Mouse (Mus musculus) hematopoietic stem cell, adult 5-6 weeks (primary cell): ENCODE measurements around the gene Gdf15. TPM values are rescaled to one million over a fixed set of nuclear protein-coding genes. Genes with fewer than 3 reads are reported as not detected.

Experiments used
- ATAC-seq, 2 experiments: fragments of 125-278 bp in 1 of 2; replicated peaks in 1 of 2; 2 replicates each; pipeline ENCODE4 v1.8.0; 2016 to 2017; ENCODE audit warnings: inconsistent platforms in 2 of 2, mild to moderate bottlenecking in 2 of 2, moderate number of reproducible peaks in 2 of 2, low read depth in 1 of 2, moderate TSS enrichment in 1 of 2; ENCODE audit not compliant: low FRiP score in 2 of 2, poor library complexity in 2 of 2, severe bottlenecking in 2 of 2, insufficient read depth in 1 of 2, low TSS enrichment in 1 of 2
- total RNA-seq: library from RNA; stranded (forward); fragments of 172-1452, 232-1000 nt; gene quantifications from 2 replicates; pipeline ENCODE4 v1.2.3, GENCODE M21; 2017

Gdf15 gene
- total RNA-seq, 1 experiment from 2014 or later = 1.7 TPM

DNA sequence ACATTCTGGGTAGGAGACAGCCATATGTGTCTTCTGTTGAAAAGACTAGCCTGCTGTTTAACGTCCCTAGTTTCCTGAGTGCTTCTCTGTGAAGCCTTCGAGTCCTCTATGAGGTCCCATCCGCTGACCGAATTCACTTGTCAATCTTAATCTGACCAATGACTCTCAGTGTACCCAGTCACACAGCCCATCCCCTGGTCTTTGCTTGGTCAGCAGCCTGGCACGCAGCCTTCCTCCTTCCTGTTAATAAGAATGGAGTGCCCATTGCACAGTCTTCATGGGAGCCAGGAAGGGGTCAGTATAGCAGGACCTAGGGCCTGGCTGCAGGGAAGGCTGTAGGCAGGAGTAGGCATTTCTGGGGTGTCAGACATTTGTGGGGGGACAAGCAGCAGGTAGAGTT, 17.8 kb downstream of the Gdf15 start:
- ATAC-seq = no peak

DNA sequence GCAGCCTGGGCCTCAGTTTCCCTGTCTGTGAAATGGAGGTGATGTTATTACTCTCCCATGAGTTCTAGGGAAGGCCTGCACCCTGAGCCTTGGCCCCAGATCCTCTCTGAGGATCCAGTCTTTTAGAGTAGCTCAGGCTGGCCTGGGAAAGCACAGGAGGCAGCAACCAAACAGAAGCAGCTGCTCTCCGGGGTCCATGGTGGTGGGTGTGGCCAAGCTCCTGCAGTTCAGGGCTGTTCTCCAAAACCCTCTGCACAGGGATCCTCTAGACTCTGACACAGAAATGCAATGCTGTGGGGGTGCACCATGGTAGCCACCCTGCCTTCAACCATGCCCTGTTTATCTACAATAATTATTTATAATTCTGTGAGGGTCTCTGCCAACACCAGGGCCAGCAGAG, 18.5 kb downstream of the Gdf15 start:
- ATAC-seq = no peak

DNA sequence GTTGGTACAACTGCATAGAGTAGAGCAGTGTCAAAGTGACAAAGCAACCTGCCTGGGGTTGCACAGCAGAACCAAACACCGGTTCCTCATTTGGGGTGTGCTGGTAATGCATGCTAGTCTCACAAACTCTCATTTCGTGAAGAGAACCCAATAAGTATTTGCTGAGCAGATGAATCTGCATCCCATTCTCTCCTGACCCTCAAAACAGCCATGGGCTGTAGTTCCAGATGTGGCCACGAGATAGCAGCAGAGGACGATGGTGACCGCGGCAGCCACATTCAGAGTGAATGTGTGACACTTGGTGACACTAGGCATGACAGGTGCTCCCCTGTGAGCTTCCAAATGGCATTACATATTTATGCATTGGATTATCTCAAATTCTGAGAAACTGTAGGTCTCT, 20.4 kb downstream of the Gdf15 start:
- peak; percentile 34 to 38 for ATAC-seq

DNA sequence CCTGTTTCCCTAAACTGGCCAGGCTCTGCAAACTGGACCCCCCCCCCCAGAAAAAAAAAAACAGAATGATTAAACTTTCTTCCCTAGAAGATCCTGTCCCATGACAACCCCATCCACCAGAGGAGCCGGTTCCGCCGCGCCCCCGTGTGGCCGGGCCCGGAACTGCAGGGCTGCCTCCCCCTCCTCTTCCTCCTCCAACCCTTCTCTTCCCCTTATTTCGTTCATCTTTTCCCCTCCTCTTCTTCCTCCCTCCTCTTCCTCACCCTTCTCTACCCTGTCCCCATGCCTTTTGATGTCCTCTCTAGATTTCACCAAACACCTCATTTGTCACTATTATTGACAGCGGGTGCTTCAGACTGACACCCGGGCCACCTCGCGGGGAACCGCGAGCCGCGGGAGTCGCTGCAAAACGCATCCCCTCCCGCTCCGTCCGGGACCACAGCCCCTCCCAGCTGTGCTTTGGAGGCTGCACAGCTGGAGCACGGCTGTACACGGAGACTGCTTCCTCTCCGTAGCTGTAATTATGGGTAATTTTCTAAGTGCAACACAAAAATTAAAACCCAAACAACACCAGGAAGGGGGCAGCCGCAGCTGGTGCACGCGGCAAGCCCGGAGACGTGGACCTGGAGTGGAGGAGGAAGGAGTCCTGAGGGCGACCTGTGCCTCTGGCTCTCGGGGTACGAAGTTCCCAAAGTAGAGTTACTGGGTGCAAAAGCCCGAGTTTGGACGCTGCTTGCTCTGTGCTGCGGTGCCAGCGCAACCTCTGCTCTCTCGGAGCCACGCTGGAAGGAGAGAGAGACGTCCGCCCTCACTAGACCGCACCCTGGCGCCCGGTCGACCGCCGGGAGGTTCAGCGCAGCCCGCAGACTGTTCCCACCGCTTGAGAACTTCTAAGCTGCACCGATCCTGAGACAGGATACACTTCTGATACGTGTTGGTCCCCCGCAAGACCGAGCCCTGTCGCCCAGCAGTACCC, 21.2 kb downstream of the Gdf15 start:
- ATAC-seq = no peak

DNA sequence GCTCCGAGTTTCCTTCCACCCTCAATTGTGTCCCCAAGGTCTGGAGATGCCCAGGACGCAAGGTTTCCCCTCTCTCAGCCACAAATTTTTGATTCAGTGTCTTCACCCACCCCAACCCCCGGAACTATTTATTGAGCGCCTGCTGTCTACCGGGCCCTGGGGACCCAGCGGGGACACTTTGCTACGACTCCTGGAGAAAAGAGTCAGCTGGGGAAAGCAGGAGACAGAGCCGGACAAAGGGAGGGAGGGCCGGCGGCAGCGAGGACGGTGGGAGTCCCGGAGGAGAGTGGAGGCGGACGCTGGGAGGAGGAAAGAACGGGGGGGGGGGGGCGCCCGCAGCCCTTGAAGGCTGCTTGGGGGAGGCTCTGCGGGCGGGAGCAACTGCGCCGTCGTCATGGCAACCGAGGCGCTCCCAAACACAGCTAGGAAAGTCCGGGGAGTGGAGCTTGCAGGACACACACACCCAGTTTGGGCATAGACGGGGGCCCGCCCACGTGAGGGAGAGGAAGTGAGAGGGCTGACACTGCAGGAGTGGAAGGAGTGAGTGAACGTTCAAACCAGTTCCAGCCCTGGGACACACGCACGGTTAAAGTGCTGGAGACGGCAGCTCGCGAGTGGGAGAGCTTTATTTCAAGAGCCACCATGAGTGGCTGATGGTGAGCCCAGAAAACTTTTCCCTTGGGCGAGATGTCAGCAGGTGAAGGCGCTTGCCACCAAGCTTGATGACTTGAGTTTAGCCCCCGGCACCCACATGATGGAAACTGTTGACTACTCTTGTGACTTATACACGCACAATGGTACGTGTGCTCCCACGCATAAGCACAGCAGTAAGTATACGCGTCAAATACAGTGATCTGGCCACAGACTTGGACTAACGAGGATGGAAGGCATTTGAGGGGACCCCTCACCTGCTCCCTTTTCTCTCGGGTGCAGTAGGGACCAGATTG, 22.1 kb downstream of the Gdf15 start:
- ATAC-seq = peak; percentile 57 to 63

DNA sequence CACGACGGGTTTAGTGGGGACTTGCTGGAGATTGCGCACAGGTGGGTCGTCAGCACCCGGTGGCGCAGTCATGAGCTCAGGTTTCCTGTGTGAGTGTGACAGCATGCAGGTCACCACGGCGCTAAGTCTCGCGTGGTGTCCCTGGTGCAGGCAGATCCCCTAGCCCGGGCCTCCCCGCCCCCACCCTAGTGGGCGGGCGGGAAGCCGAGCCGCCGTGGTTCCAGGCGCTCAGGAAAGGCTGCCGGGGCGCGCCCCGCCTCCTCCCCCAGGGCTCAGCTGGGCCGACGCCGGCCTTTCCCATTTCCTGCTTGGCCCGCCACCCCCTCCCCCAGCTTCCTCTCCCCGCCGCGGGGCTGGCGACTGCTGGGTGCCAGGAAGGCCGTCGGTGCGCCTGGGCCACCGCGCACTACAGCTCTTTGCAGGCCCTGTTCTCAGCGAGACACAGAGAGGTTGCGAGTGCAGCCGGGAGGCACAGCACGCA, 22.8 kb downstream of the Gdf15 start:
- ATAC-seq = peak; percentile 9 to 44

DNA sequence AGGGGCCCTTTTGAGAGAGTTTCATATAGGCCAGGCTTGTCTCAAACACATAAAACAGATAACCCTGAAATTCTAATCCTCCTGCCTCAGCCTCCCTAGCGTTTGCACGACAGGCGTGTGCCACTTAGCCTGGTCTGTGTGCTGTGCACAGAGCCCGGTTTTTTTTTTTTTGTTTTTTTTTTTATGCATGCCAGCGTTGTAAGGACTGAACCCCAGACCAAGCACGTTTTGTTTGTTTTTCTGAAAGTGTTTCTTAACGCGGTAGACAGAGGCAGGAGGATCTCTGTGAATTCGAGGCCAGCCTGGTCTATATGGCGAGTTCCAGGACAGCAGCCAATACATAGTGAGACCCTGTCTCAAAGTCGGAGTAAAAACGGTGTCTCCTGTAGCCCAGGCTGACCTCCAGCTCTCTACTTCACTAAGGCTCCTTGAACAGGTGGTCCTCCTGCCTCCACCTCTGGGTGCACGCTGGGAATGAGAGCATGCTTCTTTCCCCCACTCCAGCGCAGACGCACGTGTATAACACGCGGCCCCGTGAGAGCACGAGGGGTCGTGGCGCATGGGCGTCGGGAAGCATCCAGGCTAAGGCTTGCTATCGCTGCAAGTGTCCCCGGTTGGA, 23.4 kb downstream of the Gdf15 start, which contains the start of gene Ssbp4:
Gene Ssbp4, minus strand, starts transcription at position 124 of the 619 bp plus-strand sequence.
- no peak; a peak in 1 of 4 replicates for ATAC-seq

DNA sequence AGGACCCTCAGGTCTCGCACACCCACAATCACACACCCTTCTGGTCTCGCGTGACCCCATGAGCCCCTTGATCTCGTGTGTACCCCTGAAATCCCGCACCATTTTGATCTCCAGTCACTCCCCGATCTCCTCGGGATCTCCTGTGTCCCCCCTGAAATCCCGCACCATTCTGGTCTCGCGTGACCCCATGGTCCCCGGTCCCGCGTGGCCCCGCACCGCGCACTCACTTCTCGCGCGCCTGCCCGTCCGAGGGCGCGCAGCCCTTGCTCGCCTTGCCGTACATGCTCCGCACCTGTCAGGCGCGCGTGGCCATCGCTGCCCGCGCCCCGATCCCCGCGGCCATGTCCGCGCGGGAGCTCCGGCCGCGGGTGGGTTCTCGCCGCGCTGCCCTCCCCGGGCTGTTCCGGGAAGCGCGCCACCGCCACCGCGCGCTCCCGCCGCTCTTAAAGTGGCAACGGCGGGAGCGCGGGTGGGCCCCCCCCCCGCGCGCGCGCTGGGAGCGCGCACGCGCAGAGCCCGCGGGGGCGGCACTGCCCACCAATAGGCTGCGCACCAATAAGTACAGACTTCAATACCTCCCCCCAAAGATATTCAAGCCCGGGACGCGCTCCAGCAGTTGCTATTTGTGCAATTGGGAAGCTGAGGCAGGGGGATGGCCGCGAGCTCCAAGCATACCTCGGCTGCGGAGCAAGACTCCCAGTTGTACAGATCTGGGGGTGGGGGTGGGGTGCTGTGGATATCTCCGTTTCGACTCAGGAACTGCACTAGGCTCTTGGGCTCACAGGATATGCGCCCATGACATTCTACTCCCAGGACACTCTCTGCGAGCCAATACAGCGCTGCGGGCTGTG, 24.1 kb downstream of the Gdf15 start:
- no peak for ATAC-seq

DNA sequence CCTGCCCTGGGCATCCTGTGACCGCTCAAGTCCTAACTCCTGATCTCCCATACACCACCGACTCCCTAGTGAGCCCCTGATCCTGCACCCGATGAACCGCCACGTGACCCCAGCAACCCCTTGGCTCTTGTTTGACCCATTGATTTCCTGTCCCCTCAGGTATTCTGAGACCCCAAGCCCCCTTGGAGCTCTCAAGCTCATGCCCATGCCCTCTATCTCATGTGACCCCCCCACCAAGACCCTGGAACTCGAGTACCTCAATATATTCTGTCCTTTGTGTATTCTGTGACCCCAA, 24.7 kb downstream of the Gdf15 start:
- no peak for ATAC-seq

DNA sequence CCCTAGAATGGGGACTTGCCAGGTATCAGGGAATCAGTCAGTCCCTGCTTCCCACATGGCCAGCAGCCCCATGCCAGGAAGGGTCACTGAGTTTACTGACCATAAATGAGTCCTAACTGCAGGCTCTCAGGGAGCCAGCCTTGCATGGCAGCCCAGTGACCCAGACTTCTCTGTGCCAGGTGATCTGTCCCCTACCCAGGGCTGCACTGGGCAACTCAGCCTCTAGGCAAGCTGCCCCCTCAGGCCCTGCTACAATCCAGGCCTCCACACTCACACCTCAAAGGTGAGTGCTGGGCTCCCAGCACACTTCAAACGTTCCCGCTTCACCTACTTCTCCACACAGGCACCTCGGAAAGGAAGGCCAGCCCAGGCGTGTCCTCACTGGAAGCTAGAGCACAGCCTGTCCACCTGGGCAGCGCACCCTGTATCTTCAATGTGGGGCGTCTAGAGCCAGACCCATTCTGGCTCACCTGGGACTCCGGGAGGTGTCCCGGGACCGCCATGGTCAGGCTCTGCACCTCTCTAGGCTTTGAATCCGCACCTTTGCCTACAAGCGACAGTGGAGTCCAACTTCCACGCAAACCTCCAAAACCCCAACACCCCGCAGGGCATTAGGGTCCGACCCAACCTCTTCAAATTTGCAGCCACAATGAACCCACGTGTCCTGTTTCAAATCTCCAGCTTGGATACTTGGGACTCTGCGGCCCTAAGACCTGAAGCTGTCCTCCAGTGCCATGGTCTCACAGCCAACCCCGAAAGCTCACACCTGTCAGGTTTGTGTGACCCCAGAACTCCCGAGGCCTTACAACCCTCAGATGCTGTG, 25.3 kb downstream of the Gdf15 start:
- no peak for ATAC-seq

DNA sequence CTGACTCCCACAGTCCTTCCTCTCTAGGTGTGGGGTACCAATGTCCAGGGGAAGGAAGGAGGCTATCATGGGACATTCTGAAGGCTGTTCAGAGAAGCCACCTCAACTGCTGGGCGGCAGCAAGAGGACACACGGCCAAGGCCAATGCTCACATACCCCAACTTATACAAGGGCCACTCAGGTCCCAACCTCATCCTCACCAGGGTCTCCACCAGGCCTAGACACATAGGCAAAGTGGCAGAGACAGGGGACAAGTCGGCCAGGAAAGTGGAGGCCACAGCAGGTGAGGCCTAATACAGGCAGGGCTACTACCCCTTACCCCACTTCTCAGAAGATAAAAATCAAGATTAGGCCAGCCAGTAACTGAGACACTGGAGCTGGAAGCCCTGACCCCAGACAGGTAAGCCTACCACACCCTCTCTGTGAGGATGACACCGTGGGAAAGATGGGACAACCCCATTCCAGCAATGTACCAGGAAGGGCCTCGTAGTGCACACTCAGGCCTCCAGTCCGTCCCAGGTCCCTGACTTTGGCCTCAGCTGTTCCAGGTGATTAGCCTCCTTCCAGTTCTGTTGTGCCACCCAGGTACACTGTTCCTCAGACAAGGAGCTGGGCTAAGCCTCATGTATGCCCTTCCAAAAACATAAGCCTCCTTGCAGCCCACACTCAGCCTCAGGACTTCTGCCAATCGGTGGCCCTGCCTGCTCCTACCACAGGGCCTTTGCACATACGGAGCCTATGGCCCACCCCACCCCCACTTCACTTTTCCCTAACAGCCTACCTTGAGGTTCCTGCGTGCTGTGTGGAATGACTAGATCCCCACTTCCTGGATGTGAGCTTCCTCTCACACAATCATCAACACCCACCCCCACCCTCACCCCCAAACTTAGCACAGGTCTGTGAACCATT, 26.1 kb downstream of the Gdf15 start:
- ATAC-seq = no peak

DNA sequence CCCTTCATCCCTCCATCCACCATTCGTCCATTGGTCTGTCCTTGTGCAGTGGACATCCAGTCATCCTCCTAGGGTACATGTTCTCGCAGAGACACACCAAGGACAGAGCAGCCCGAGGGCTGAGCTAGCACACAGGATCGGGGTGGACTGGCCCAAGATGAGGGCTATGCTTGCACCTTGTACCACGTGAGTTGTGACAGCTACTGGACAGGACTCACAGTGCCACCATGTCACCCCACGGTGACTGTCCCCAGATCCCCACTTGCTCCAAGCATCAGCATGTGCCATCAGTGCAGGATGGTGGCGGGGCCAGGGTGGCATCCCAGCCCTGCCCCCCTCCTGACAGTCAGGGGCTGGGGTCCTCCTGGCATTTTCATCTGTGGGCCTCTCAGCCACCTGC, 27.7 kb downstream of the Gdf15 start:
- no peak for ATAC-seq

DNA sequence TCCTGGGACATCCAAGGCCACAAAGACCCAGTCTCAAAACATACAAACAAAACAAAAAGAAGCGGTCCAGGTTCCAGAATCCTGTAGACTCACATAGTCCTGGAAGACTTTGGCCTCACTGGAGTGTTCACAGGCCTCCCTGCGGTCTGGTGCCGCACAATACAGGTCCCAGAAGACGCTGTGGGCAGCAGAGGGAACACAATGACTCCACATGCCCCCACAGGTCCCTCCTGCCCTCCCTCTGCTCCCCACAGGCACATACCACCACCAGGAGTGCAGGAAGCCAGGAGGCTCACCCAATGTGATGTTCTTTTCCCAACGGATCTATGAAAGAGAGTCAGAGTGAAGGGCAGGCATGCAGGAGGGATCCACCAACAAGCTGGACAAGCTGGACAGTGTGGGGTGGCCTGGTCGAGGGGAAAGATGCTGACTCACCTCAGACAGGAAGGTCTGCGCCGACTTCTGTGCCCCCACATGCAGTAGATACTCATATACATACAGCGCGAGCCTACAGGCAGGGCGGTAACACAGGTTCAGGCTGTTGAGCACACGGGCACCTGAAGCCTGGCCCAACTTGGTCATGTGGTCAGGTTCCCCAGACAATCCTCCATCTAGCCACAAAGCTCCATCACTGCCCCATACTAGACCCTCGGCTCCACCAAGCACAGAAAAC, 30.0 kb downstream of the Gdf15 start:
- ATAC-seq = no peak

DNA sequence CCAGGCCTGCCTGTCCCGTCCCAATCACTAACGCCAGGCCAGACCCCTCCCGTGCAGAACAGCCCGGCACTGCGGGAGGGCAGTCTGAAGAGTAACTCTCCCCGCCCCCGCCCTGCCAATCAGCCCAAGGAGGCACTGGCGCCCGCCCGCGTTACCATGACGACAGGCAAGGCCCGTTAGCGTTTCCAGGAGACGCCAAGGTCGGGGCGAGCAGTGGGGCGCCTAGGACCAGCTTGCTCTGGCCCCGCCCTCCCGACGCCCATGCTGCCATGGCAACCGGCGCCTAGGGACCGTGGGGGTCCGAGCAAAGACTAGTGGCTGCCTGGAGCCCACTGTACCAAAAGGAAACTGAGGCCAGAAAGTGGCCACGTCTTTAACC, 31.0 kb downstream of the Gdf15 start:
- ATAC-seq = peak; percentile 66 to 74
